Mouse (Mus musculus) retina, postnatal 1 day (tissue): ENCODE measurements around the gene Gm20604.

Experiments used
- DNase-seq: peaks from one replicate; pipeline ENCODE4 v3.0.0-alpha.2; 2012

The Gm20604 gene

GRCm38 (mm10) chr12:102705216-102705871 is 53.1 kb downstream of the Gm20604 start:
- peak; percentile 94 for DNase-seq

- DNase-seq: peak; percentile 78
Observed at GRCm38 (mm10) chr12:102704457-102705198, 53.8 kb downstream of the Gm20604 start, which contains the start of gene Itpk1. TSS of gene Itpk1 (minus strand) at chr12:102704930.

- no peak for DNase-seq
Observed at GRCm38 (mm10) chr12:102703921-102704408, 54.5 kb downstream of the Gm20604 start.

GRCm38 (mm10) chr12:102703441-102703840 is 55.0 kb downstream of the Gm20604 start:
- no peak for DNase-seq

GRCm38 (mm10) chr12:102703111-102703412 is 55.4 kb downstream of the Gm20604 start:
- DNase-seq: peak; percentile 57

GRCm38 (mm10) chr12:102702356-102703110 is 55.9 kb downstream of the Gm20604 start:
- DNase-seq: peak; percentile 92

GRCm38 (mm10) chr12:102701691-102702207 is 56.7 kb downstream of the Gm20604 start:
- DNase-seq: no peak

GRCm38 (mm10) chr12:102700453-102700852 is 58.0 kb downstream of the Gm20604 start:
- no peak for DNase-seq

GRCm38 (mm10) chr12:102699156-102699555 is 59.3 kb downstream of the Gm20604 start:
- DNase-seq: no peak

GRCm38 (mm10) chr12:102698089-102698684 is 60.3 kb downstream of the Gm20604 start:
- peak; percentile 68 for DNase-seq

GRCm38 (mm10) chr12:102697381-102697780 is 61.1 kb downstream of the Gm20604 start:
- no peak for DNase-seq

GRCm38 (mm10) chr12:102696635-102697354 is 61.7 kb downstream of the Gm20604 start:
- DNase-seq: no peak

GRCm38 (mm10) chr12:102695369-102696239 is 62.9 kb downstream of the Gm20604 start:
- no peak for DNase-seq

- no peak for DNase-seq
Observed at GRCm38 (mm10) chr12:102691761-102692160, 66.7 kb downstream of the Gm20604 start.
